Mouse (Mus musculus) G1E (cell line): ENCODE results near the gene Cc2d1a. TPM values are rescaled to one million over a fixed set of nuclear protein-coding genes. Genes with fewer than 3 reads are reported as not detected.

Experiments used
- ATAC-seq: 2 replicates; pipeline ENCODE4 v1.8.0; 2016; ENCODE audit warnings: mild to moderate bottlenecking; ENCODE audit not compliant: insufficient number of reproducible peaks, poor library complexity, low FRiP score, severe bottlenecking; ENCODE audit errors: extremely low read depth
- DNase-seq: peaks from one replicate; pipeline ENCODE4 v3.0.0; 2012; ENCODE audit warnings: low spot score
- H3K27me3 ChIP-seq: 2 replicates; pipeline ENCODE4 v1.6.1; 2012; ENCODE audit warnings: mild to moderate bottlenecking, low read length, inconsistent platforms; ENCODE audit not compliant: insufficient read depth
- H3K36me3 ChIP-seq: replicated peaks from 2 replicates; pipeline ENCODE3; 2012; ENCODE audit warnings: mild to moderate bottlenecking, inconsistent platforms
- H3K4me1 ChIP-seq: 2 replicates; pipeline ENCODE4 v1.6.1; 2012; ENCODE audit warnings: low read depth, low read length, inconsistent platforms, mixed read lengths; ENCODE audit not compliant: insufficient read depth
- H3K4me3 ChIP-seq: 2 replicates; pipeline ENCODE4 v1.5.1; 2012; ENCODE audit warnings: low read depth, mild to moderate bottlenecking, inconsistent platforms, low read length, moderate library complexity, mixed read lengths
- H3K9me3 ChIP-seq: replicated peaks from 2 replicates; pipeline ENCODE4 v1.6.1; 2012; ENCODE audit warnings: inconsistent platforms
- CTCF ChIP-seq: IDR thresholded peaks from 2 replicates; pipeline ENCODE4 v1.5.1; 2012; ENCODE audit warnings: low read depth, low read length, inconsistent platforms, mixed read lengths
- GATA1 ChIP-seq: IDR thresholded peaks from 2 replicates; pipeline ENCODE4 v1.6.1; 2012; ENCODE audit warnings: borderline replicate concordance, low read length, inconsistent platforms, mixed read lengths
- GATA2 ChIP-seq: IDR thresholded peaks from 2 replicates; pipeline ENCODE4 v1.6.1; 2012; ENCODE audit warnings: low read depth, low read length, inconsistent platforms, borderline replicate concordance
- POLR2AphosphoS5 ChIP-seq: IDR thresholded peaks from 2 replicates; pipeline ENCODE4 v1.6.1; 2012; ENCODE audit warnings: low read depth, low read length, inconsistent platforms; ENCODE audit not compliant: insufficient replicate concordance
- TAL1 ChIP-seq: conservative IDR thresholded peaks from 2 replicates; pipeline ENCODE4 v1.6.1; 2012; ENCODE audit warnings: low read depth, low read length, inconsistent platforms, mixed read lengths
- polyA plus RNA-seq: library from polyadenylated mRNA; stranded (reverse); fragments of >175 nt; gene quantifications from 2 replicates; pipeline ENCODE4 v1.2.3, GENCODE M21; 2012
- total RNA-seq, 2 experiments: library from RNA; stranded (forward) in 1 of 2; stranded (reverse) in 1 of 2; fragments of 200-1000 nt in 1 of 2; fragments of >200 nt in 1 of 2; fragmentation: Nextera tagmentation in 1 of 2; gene quantifications; 2 replicates each; pipeline ENCODE4 v1.2.3; 2014 to 2017

Gene Cc2d1a
- total and polyA plus RNA-seq, 3 experiments: 5.1 to 21.3 (median 9.6) TPM

- H3K36me3 ChIP-seq: no peaks in the 10 kb centered on the region
- ATAC-seq: no peak
- H3K9me3 ChIP-seq: no peaks in the 10 kb centered on the region
- no peak for TF ChIP-seq TAL1
- no peak for TF ChIP-seq GATA1
- no peak for TF ChIP-seq CTCF
- no peak for TF ChIP-seq POLR2AphosphoS5
- TF ChIP-seq GATA2: no peak
- no peak overlapping the region for H3K4me3 ChIP-seq
- no peak for DNase-seq
- peaks cover 35% of the 10 kb centered on the region for H3K27me3 ChIP-seq
- peaks cover 27% of the 10 kb centered on the region for H3K4me1 ChIP-seq
These were observed 36.6 kb upstream of the Cc2d1a start for GRCm38 (mm10) chr8:84184085-84185043.

- TF ChIP-seq GATA2 (no peak), CTCF (no peak), TAL1 (no peak), GATA1 (no peak), POLR2AphosphoS5 (no peak)
- Histone ChIP-seq H3K9me3 (no peaks in the 10 kb centered on the region), H3K36me3 (no peaks in the 10 kb centered on the region), H3K4me1 (peaks cover 23% of the 10 kb centered on the region), H3K4me3 (no peak overlapping the region), H3K27me3 (peaks cover 35% of the 10 kb centered on the region)
- DNase-seq (no peak), ATAC-seq (no peak)
These were observed 35.7 kb upstream of the Cc2d1a start for GRCm38 (mm10) chr8:84183261-84184084.

GRCm38 (mm10) chr8:84182833-84183232 lies 35.1 kb upstream of the Cc2d1a start:
- Histone ChIP-seq H3K4me1 (peaks cover 23% of the 10 kb centered on the region), H3K36me3 (no peaks in the 10 kb centered on the region), H3K27me3 (peaks cover 41% of the 10 kb centered on the region), H3K4me3 (no peak overlapping the region), H3K9me3 (no peaks in the 10 kb centered on the region)
- TF ChIP-seq POLR2AphosphoS5 (no peak), GATA2 (no peak), GATA1 (no peak), CTCF (no peak), TAL1 (no peak)
- no peak for ATAC-seq
- no peak for DNase-seq

GRCm38 (mm10) chr8:84180530-84181190 lies 32.9 kb upstream of the Cc2d1a start:
- H3K4me3 ChIP-seq: peak overlapping the region; percentile 41; the same call in 1 of the 2 replicates
- no peak for ATAC-seq
- DNase-seq: no peak
- peaks cover 10% of the 10 kb centered on the region for H3K4me1 ChIP-seq
- H3K36me3 ChIP-seq: no peaks in the 10 kb centered on the region
- H3K27me3 ChIP-seq: peaks cover 48% of the 10 kb centered on the region
- no peak for TF ChIP-seq GATA2
- no peaks in the 10 kb centered on the region for H3K9me3 ChIP-seq

- Histone ChIP-seq H3K27me3 (peaks cover 44% of the 10 kb centered on the region), H3K4me3 (no peak overlapping the region), H3K9me3 (no peaks in the 10 kb centered on the region), H3K4me1 (peaks cover 10% of the 10 kb centered on the region), H3K36me3 (no peaks in the 10 kb centered on the region)
- TF ChIP-seq POLR2AphosphoS5 (no peak), CTCF (no peak), GATA2 (no peak), GATA1 (no peak), TAL1 (no peak)
- ATAC-seq (no peak), DNase-seq (no peak)
These were observed 32.2 kb upstream of the Cc2d1a start for GRCm38 (mm10) chr8:84179946-84180345.
